Mouse (Mus musculus) ES-E14 (cell line): ENCODE measurements at regions not wholly inside any gene's neighbourhood (a gene's known extent, or its start where the extent isn't known, plus 50 kb on each side); places are given as distances from the start of the nearest gene placed in this dataset.

Experiments
- CHD2 ChIP-seq: IDR thresholded peaks from 2 replicates; pipeline ENCODE4 v1.6.1; 2014; ENCODE audit warnings: mild to moderate bottlenecking, low read depth, low read length, inconsistent platforms
- HCFC1 ChIP-seq: IDR thresholded peaks from 2 replicates; pipeline ENCODE4 v1.6.1; 2012; ENCODE audit warnings: low read length, inconsistent platforms, borderline replicate concordance; ENCODE audit not compliant: insufficient read depth
- MAFK ChIP-seq: IDR thresholded peaks from 2 replicates; pipeline ENCODE4 v1.6.1; 2014; ENCODE audit warnings: mild to moderate bottlenecking, low read depth, low read length, inconsistent platforms; ENCODE audit not compliant: insufficient read depth
- ZC3H11A ChIP-seq: IDR thresholded peaks from 2 replicates; pipeline ENCODE4 v1.6.1; 2012; ENCODE audit warnings: low read depth, mild to moderate bottlenecking, inconsistent platforms, low read length, borderline replicate concordance
- ZNF384 ChIP-seq: IDR thresholded peaks from 2 replicates; pipeline ENCODE4 v1.6.1; 2012; ENCODE audit warnings: low read depth, low read length, inconsistent platforms

DNA sequence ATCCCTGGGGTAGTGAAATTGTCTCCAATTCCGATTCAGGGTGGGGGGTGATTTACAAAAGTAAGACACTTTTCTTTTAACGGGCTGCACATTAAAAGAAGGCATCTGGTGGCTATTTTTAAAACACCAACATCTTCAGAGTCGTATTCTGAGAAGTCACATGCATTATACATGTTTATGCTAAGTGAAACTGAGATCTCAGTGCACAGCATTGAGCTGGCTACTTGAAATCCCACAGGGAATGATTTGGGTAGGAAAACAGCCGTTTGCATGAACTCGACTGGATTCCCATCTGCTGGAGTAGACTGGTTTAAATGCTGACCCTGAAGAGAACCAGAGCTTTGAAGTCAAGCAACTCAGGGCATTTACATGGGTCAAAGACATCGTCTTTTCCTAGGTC is 84.0 kb upstream of the Slc28a3 start:
- TF ChIP-seq ZNF384 (no peak), MAFK (no peak), ZC3H11A (no peak), CHD2 (no peak), HCFC1 (no peak)
